Mouse (Mus musculus) megakaryocyte, embryonic 14.5 days (primary cell): Measurements from ENCODE around the gene Josd1. TPM values are rescaled to one million over a fixed set of nuclear protein-coding genes. Genes with fewer than 3 reads are reported as not detected.

Experiments
- H3K27me3 ChIP-seq: replicated peaks from 2 replicates; pipeline ENCODE3; 2012; ENCODE audit warnings: inconsistent platforms
- H3K36me3 ChIP-seq: replicated peaks from 2 replicates; pipeline ENCODE3; 2012; ENCODE audit warnings: low read length, inconsistent platforms, mixed read lengths
- H3K4me1 ChIP-seq: 2 replicates; pipeline ENCODE4 v1.6.1; 2012; ENCODE audit warnings: inconsistent platforms
- H3K4me3 ChIP-seq: replicated peaks from 2 replicates; pipeline ENCODE3; 2012; ENCODE audit warnings: moderate library complexity, mild to moderate bottlenecking, inconsistent platforms
- H3K9me3 ChIP-seq: 2 replicates; pipeline ENCODE4 v1.6.1; 2012; ENCODE audit warnings: inconsistent platforms
- FLI1 ChIP-seq: IDR thresholded peaks from 2 replicates; pipeline ENCODE4 v1.6.1; 2012; ENCODE audit warnings: low read length, inconsistent platforms, mixed read lengths
- GATA1 ChIP-seq: IDR thresholded peaks from 3 replicates; pipeline ENCODE4 v1.6.1; 2012; ENCODE audit warnings: mixed read lengths, low read length, inconsistent platforms, borderline replicate concordance
- polyA plus RNA-seq: library from polyadenylated mRNA; stranded (reverse); fragments of >175 nt; gene quantifications from 2 replicates; pipeline ENCODE4 v1.2.3, GENCODE M21; 2012; ENCODE audit warnings: low replicate concordance; ENCODE audit not compliant: insufficient read depth

Josd1 gene
- 5.4 and 16.7 TPM in 2 replicates for polyA plus RNA-seq

DNA sequence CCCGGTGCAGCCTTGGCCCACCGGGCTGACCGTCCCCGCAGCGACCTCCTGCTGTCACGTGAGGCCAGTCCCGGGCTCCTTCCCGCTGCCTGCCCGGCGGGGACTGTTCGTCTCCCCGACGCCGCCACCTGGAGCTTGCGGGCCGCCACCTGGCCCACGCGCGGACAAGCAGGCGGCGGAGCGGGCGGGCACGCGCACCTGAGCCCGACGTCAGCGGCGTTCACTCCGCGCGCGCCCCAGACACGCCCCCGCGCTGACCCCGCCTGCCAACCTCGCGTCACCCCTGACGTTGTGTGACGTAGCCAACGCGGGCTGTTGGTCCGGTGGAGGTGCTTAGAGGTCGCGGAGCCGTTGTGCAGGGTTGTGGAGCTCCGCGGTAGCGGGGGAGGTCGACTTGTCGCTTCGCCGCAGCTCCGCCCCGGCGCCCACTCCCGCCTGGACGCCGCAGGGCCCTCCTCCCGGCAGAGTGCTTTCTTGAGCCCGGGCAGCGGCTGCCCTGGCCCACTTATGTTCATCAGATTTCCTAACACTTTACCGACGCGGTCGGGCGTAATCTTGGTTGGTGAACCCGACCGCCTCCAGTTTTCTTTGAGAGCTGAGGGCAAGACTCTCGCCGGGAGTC lies at the start of gene Josd1:
Gene Josd1, minus strand, starts transcription at position 274 of the 622 bp plus-strand sequence.
- TF ChIP-seq FLI1: no peak
- no peak for TF ChIP-seq GATA1
- Histone ChIP-seq H3K4me3 (peak within 1 kb of the TSS; percentile 97), H3K9me3 (no peaks in the 10 kb centered on the region), H3K27me3 (no peaks in the 10 kb centered on the region), H3K4me1 (peaks cover 74% of the 10 kb centered on the region), H3K36me3 (peaks cover 5% of the 10 kb centered on the region)

DNA sequence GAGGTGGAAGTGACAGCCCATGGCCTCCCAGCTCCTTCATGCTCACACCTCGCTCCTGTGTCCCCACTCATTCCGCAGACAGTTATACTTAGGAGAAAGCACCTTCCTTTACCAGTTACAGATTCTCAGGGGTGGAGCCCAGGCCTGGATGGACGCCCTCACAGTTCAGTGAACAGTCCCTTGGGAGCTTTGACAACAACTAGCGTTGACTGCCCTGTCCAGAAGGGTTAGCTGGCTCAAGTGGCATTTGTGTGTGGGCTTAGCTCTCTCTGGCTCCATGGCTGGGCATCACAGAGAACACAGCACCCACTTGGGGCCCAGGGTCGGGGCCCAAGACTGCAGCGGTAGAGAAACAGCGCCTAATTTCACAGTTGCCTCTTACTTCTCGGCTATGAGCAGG lies 46.6 kb upstream of the Josd1 start:
- Histone ChIP-seq H3K4me1 (peaks cover 25% of the 10 kb centered on the region), H3K9me3 (no peaks in the 10 kb centered on the region), H3K27me3 (no peaks in the 10 kb centered on the region), H3K36me3 (peaks cover 91% of the 10 kb centered on the region), H3K4me3 (no peak overlapping the region)
- TF ChIP-seq FLI1: no peak
- TF ChIP-seq GATA1: no peak

DNA sequence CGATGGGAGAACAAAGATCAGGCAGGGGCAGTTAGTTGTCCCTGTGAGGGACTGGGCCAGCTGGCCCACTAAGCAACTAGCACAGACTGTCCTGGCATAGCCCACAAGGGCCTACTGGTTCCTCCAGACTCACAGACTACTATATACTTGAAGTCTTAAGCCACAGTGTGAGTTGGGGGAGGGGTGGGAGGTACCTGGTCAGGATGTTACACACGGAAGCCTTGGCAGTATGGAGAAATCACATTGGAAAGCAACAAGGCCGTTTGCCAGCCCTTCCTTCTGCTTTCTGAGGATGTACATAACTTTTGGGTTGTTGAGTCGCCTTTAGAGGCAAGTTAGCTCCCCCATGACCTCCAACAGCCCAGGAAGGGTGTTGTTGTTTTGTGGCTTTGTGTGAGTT lies 45.9 kb upstream of the Josd1 start:
- Histone ChIP-seq H3K9me3 (no peaks in the 10 kb centered on the region), H3K4me1 (peaks cover 18% of the 10 kb centered on the region; the same call in 1 of the 2 replicates), H3K27me3 (no peaks in the 10 kb centered on the region), H3K4me3 (no peak overlapping the region), H3K36me3 (peaks cover 91% of the 10 kb centered on the region)
- no peak for TF ChIP-seq GATA1
- no peak for TF ChIP-seq FLI1

DNA sequence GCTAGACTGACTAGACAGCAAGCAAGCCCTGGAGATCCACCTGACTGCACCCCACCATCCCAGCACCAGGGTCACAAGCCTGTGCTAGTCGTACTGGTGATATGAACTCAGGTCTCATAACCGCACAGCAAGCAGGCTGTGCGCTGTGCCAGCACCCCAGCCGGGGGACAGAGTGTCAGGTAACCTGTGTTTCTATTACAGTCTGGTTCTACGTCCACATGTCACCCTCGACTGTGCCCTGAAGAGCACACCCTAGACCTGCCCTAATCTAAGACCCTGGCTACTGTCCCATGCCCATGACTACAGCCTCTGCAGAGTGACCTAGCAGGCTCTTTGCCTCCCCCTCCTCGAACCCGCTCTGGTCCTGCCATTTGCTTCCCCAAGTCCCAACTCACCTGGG lies 45.5 kb upstream of the Josd1 start:
- Histone ChIP-seq H3K9me3 (no peaks in the 10 kb centered on the region), H3K4me3 (no peak overlapping the region), H3K27me3 (no peaks in the 10 kb centered on the region), H3K36me3 (peaks cover 91% of the 10 kb centered on the region), H3K4me1 (peaks cover 13% of the 10 kb centered on the region; the same call in 1 of the 2 replicates)
- TF ChIP-seq FLI1: no peak
- TF ChIP-seq GATA1: no peak

DNA sequence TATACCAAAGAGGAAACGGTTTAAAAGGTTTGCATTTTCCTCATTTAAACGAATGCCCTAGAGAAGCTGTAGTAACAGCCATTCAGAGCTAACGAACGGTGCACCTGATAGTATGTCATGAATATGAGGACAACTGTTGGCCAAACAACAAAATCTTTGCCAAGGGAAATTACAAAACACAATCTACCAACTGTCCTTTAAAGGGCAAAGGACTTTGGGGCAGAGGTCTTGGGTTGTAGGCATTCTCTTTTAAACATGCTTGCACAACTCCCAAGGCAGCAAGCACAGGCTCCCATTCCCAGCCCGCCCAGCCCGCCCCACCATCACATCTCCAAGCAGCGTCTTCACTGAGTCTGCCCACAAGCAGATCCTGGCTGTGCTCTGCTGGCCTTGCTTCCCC lies 43.8 kb upstream of the Josd1 start:
- no peak for TF ChIP-seq GATA1
- no peak for TF ChIP-seq FLI1
- H3K9me3 ChIP-seq: no peaks in the 10 kb centered on the region
- peaks cover 91% of the 10 kb centered on the region for H3K36me3 ChIP-seq
- H3K27me3 ChIP-seq: peaks cover 2% of the 10 kb centered on the region
- H3K4me1 ChIP-seq: peaks cover 12% of the 10 kb centered on the region; the same call in 1 of the 2 replicates
- H3K4me3 ChIP-seq: no peak overlapping the region

DNA sequence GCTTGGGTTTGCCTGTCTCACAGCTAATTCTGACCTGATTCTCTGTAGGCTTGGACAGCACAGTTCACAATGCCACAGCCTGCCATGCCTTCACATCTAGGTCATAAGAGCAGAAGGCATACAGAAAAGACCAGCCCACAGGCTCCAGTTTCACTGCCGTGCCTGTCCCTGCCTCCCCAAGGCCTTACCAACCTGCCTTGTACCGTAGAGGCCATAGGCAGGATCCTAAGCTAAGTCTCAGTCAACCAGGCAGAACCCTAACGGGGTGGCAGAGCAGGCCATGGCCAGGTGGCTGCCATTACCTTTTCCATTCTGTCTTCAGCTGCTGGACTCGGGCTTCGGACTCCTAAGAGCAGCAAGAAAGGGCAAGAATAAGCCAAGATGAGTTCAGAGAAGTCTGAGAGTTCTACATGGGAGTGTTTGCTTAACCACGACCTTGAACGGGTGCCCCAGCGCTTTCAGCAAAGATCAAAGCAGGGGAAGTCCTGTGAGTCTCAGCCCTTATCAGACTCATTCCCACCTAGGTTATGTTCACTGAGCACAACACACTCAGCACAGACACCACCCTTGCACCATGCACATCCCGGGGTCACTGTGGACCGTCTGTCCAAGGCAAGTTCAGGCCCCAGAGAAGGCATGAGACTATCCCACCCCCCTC lies 41.1 kb upstream of the Josd1 start:
- Histone ChIP-seq H3K27me3 (peaks cover 2% of the 10 kb centered on the region), H3K36me3 (peaks cover 93% of the 10 kb centered on the region), H3K4me1 (peaks cover 15% of the 10 kb centered on the region), H3K4me3 (no peak overlapping the region), H3K9me3 (no peaks in the 10 kb centered on the region)
- TF ChIP-seq GATA1: no peak
- TF ChIP-seq FLI1: no peak

DNA sequence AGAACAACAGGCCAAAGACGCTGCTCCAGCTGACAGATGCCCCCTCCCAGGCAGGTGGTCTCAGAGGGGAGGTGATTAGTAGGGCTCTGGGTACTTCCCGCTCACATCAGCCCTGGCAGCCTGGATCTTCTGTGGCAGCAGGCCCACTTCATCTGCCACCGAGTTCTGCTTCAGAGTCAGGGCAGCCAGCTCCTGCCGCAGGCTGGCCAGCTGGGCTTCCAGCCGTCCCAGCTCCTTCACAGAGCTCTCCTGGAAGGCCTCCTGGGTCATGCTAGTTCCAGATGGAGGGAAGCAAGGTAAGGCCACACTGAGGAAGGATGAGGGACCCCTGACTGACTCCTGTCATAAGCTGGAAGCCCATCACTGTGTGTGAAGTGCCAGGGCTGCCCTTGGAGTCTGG lies 40.6 kb upstream of the Josd1 start:
- H3K36me3 ChIP-seq: peaks cover 93% of the 10 kb centered on the region
- TF ChIP-seq FLI1 (no peak), GATA1 (no peak)
- H3K4me3 ChIP-seq: no peak overlapping the region
- peaks cover 2% of the 10 kb centered on the region for H3K27me3 ChIP-seq
- H3K9me3 ChIP-seq: no peaks in the 10 kb centered on the region
- H3K4me1 ChIP-seq: peaks cover 21% of the 10 kb centered on the region

DNA sequence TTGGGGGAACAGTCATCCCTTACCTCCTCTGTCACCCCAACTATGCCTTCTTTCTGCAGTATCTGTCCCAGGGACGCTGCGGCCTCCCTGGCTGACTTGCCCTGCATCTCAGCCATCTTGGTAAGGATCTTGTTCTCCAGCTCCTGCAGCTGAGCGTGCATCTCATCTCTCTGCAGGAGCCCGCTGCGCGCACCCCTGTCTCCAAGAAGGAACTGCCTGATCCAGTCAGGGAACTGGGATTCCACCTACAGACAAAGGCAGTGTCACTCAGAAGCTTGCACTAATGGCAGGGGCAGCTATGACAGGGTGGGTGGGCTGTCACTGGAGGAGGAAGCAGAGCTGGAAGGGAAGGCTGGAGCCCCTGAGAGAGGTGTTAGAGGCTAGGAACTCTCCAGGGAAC lies 40.1 kb upstream of the Josd1 start:
- Histone ChIP-seq H3K27me3 (peaks cover 2% of the 10 kb centered on the region), H3K9me3 (no peaks in the 10 kb centered on the region), H3K4me3 (no peak overlapping the region), H3K36me3 (peaks cover 93% of the 10 kb centered on the region), H3K4me1 (peaks cover 26% of the 10 kb centered on the region)
- no peak for TF ChIP-seq FLI1
- no peak for TF ChIP-seq GATA1

DNA sequence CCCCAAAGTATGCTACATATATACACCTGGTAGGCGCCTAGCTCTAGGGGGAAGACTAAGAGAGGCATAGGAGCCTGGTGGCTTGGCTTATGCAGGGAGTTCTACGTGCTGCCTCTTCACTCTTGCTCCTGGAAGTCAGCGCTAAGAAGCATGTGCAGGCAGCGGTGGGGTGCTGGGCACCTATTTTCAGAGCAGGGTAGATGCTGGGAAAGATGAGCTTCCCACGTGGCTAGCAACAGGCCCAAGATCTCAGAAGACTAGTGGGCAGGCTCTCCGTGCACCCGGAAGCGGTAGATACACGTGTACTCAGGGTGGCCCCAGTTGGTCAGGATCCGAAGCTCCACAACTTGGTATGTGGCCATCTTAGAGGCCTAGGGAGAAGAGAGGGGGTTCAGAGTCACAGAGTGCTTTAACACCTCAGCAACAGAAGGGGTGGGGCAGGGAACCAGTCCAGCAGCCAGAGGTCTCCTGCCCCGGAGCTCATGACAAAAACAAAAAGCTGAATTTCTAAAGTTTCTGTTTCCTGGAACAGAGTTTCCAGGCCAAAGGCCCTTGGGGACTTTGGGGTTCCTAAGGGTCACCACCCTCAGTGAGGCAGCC lies 37.6 kb upstream of the Josd1 start:
- Histone ChIP-seq H3K4me1 (peaks cover 42% of the 10 kb centered on the region), H3K36me3 (peaks cover 93% of the 10 kb centered on the region), H3K9me3 (no peaks in the 10 kb centered on the region), H3K4me3 (no peak overlapping the region), H3K27me3 (peaks cover 2% of the 10 kb centered on the region)
- TF ChIP-seq GATA1 (no peak), FLI1 (no peak)

DNA sequence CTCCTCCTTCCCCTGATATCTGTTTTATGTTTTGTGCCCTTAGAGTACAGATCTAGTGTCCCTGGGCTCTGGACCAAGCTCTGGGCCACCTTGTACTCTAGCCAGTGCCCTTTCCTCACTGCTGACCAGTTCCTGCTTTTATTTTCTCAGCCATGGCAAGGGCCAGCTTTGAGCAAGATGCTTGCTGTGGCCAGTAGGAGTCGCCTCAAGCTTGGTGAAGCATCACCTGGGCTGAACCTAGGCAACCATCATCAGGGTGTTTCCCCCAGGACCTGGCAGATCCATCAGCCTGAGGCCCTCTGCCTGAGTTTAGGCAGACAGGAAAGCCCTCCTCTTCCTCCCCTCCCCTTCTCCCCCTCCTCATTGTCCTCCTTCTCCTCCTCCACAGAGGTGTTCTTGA lies 35.7 kb upstream of the Josd1 start:
- TF ChIP-seq FLI1 (no peak), GATA1 (no peak)
- peaks cover 93% of the 10 kb centered on the region for H3K36me3 ChIP-seq
- no peaks in the 10 kb centered on the region for H3K9me3 ChIP-seq
- H3K27me3 ChIP-seq: peaks cover 2% of the 10 kb centered on the region
- peaks cover 52% of the 10 kb centered on the region for H3K4me1 ChIP-seq
- H3K4me3 ChIP-seq: no peak overlapping the region
